Mouse (Mus musculus): ENCODE data around the gene Prkcg. TPM values are rescaled to one million over a fixed set of nuclear protein-coding genes. Genes with fewer than 3 reads are reported as not detected.
"Not testable (repeated sequence)": the region's sequence is repeated elsewhere in the genome, so short reads cannot be mapped to it uniquely, and the experiment has no call there.

Prkcg gene
- polyA plus RNA-seq, 1 experiment from 2014 or later: 0.33 TPM

- 61% methylated on average over 8 of the region's 8 CpGs for WGBS
- Histone ChIP-seq H3K4me2 (ENCODE audit: low read depth, low read length) (no peak overlapping the region), H3K9me3 (replicated peaks; ENCODE audit: control insufficient read depth, low read length) (no peaks in the 10 kb centered on the region), H3K27ac (ENCODE audit: low read length) (no peak overlapping the region), H3K4me3 (ENCODE audit: low read length) (no peak overlapping the region), H3K4me1 (ENCODE audit: control insufficient read depth, insufficient read depth, low read length) (peaks cover 3% of the 10 kb centered on the region; the same call in 1 of the 2 replicates), H3K27me3 (ENCODE audit: control insufficient read depth, insufficient read depth, low read length) (no peaks in the 10 kb centered on the region), H3K36me3 (ENCODE audit: control insufficient read depth, insufficient read depth) (no peaks in the 10 kb centered on the region), H3K9ac (ENCODE audit: low read length) (no peak overlapping the region)
- ATAC-seq (replicated peaks; ENCODE audit: extremely low read depth, insufficient read depth, low FRiP score): no peak
Measured at GRCm38 (mm10) chr7:3267888-3268287, 21.1 kb upstream of the Prkcg start.

- ATAC-seq (replicated peaks; ENCODE audit: extremely low read depth, insufficient read depth, low FRiP score): no peak
- Histone ChIP-seq H3K36me3 (ENCODE audit: control insufficient read depth, insufficient read depth) (no peaks in the 10 kb centered on the region), H3K27ac (ENCODE audit: low read length) (no peak overlapping the region), H3K4me1 (ENCODE audit: control insufficient read depth, insufficient read depth, low read length) (peaks cover 3% of the 10 kb centered on the region; the same call in 1 of the 2 replicates), H3K9me3 (replicated peaks; ENCODE audit: control insufficient read depth, low read length) (no peaks in the 10 kb centered on the region), H3K4me3 (ENCODE audit: low read length) (no peak overlapping the region), H3K4me2 (ENCODE audit: low read depth, low read length) (no peak overlapping the region), H3K9ac (ENCODE audit: low read length) (no peak overlapping the region), H3K27me3 (ENCODE audit: control insufficient read depth, insufficient read depth, low read length) (no peaks in the 10 kb centered on the region)
- WGBS: 40% methylated on average over 3 of the region's 3 CpGs
Measured at GRCm38 (mm10) chr7:3268291-3268690, 20.7 kb upstream of the Prkcg start.

- Histone ChIP-seq H3K4me3 (ENCODE audit: low read length) (no peak overlapping the region), H3K36me3 (ENCODE audit: control insufficient read depth, insufficient read depth) (no peaks in the 10 kb centered on the region), H3K4me2 (ENCODE audit: low read depth, low read length) (no peak overlapping the region), H3K27ac (ENCODE audit: low read length) (no peak overlapping the region), H3K4me1 (ENCODE audit: control insufficient read depth, insufficient read depth, low read length) (peaks cover 3% of the 10 kb centered on the region; the same call in 1 of the 2 replicates), H3K9ac (ENCODE audit: low read length) (no peak overlapping the region), H3K9me3 (replicated peaks; ENCODE audit: control insufficient read depth, low read length) (no peaks in the 10 kb centered on the region), H3K27me3 (ENCODE audit: control insufficient read depth, insufficient read depth, low read length) (no peaks in the 10 kb centered on the region)
- 80% methylated on average over 9 of the region's 9 CpGs for WGBS
- ATAC-seq (replicated peaks; ENCODE audit: extremely low read depth, insufficient read depth, low FRiP score): no peak; the same call in 1 of the 2 replicates
Measured at GRCm38 (mm10) chr7:3272206-3272605, 16.8 kb upstream of the Prkcg start.

- no peaks in the 10 kb centered on the region for H3K36me3 ChIP-seq (ENCODE audit: control insufficient read depth, insufficient read depth)
- no peak overlapping the region for H3K4me3 ChIP-seq (ENCODE audit: low read length)
- ATAC-seq (replicated peaks; ENCODE audit: extremely low read depth, insufficient read depth, low FRiP score): peak; percentile 73
- H3K27me3 ChIP-seq (ENCODE audit: control insufficient read depth, insufficient read depth, low read length): no peaks in the 10 kb centered on the region
- H3K4me1 ChIP-seq (ENCODE audit: control insufficient read depth, insufficient read depth, low read length): peaks cover 8% of the 10 kb centered on the region
- no peaks in the 10 kb centered on the region for H3K9me3 ChIP-seq (replicated peaks; ENCODE audit: control insufficient read depth, low read length)
- H3K27ac ChIP-seq (ENCODE audit: low read length): peak overlapping the region; percentile 85
- H3K4me2 ChIP-seq (ENCODE audit: low read depth, low read length): no peak overlapping the region
- 43% methylated on average over 6 of the region's 6 CpGs for WGBS
- no peak overlapping the region for H3K9ac ChIP-seq (ENCODE audit: low read length)
Measured at GRCm38 (mm10) chr7:3275455-3276170, 13.4 kb upstream of the Prkcg start.

- H3K4me1 ChIP-seq (ENCODE audit: control insufficient read depth, insufficient read depth, low read length): peaks cover 10% of the 10 kb centered on the region
- not testable (repeated sequence) for H3K9ac ChIP-seq (ENCODE audit: low read length); H3K27ac ChIP-seq (ENCODE audit: low read length); H3K4me3 ChIP-seq (ENCODE audit: low read length); H3K36me3 ChIP-seq (ENCODE audit: control insufficient read depth, insufficient read depth); ATAC-seq (replicated peaks; ENCODE audit: extremely low read depth, insufficient read depth, low FRiP score); H3K9me3 ChIP-seq (replicated peaks; ENCODE audit: control insufficient read depth, low read length); H3K4me2 ChIP-seq (ENCODE audit: low read depth, low read length); H3K27me3 ChIP-seq (ENCODE audit: control insufficient read depth, insufficient read depth, low read length)
- WGBS: 66% methylated on average over 4 of the region's 4 CpGs
Measured at GRCm38 (mm10) chr7:3276781-3277180, 12.2 kb upstream of the Prkcg start.

GRCm38 (mm10) chr7:3280080-3280653 is 8.8 kb upstream of the Prkcg start:
- H3K27me3 ChIP-seq (ENCODE audit: control insufficient read depth, insufficient read depth, low read length): no peaks in the 10 kb centered on the region
- ATAC-seq (replicated peaks; ENCODE audit: extremely low read depth, insufficient read depth, low FRiP score): no peak
- H3K4me2 ChIP-seq (ENCODE audit: low read depth, low read length): no peak overlapping the region
- WGBS: 69% methylated on average over 5 of the region's 5 CpGs
- peaks cover 10% of the 10 kb centered on the region for H3K4me1 ChIP-seq (ENCODE audit: control insufficient read depth, insufficient read depth, low read length)
- no peaks in the 10 kb centered on the region for H3K36me3 ChIP-seq (ENCODE audit: control insufficient read depth, insufficient read depth)
- no peak overlapping the region for H3K9ac ChIP-seq (ENCODE audit: low read length)
- H3K4me3 ChIP-seq (ENCODE audit: low read length): no peak overlapping the region
- peak overlapping the region; percentile 68 for H3K27ac ChIP-seq (ENCODE audit: low read length)
- H3K9me3 ChIP-seq (replicated peaks; ENCODE audit: control insufficient read depth, low read length): no peaks in the 10 kb centered on the region

GRCm38 (mm10) chr7:3280654-3281153 is 8.3 kb upstream of the Prkcg start:
- Histone ChIP-seq H3K4me1 (ENCODE audit: control insufficient read depth, insufficient read depth, low read length) (peaks cover 10% of the 10 kb centered on the region), H3K9ac (ENCODE audit: low read length) (no peak overlapping the region), H3K9me3 (replicated peaks; ENCODE audit: control insufficient read depth, low read length) (no peaks in the 10 kb centered on the region), H3K27ac (ENCODE audit: low read length) (peak overlapping the region; percentile 68), H3K27me3 (ENCODE audit: control insufficient read depth, insufficient read depth, low read length) (no peaks in the 10 kb centered on the region), H3K4me2 (ENCODE audit: low read depth, low read length) (no peak overlapping the region), H3K4me3 (ENCODE audit: low read length) (no peak overlapping the region), H3K36me3 (ENCODE audit: control insufficient read depth, insufficient read depth) (no peaks in the 10 kb centered on the region)
- ATAC-seq (replicated peaks; ENCODE audit: extremely low read depth, insufficient read depth, low FRiP score): peak; percentile 58; the same call in 1 of the 2 replicates
- WGBS: 14% methylated on average over 8 of the region's 8 CpGs

- Histone ChIP-seq H3K27ac (ENCODE audit: low read length) (no peak overlapping the region), H3K4me3 (ENCODE audit: low read length) (no peak overlapping the region), H3K4me1 (ENCODE audit: control insufficient read depth, insufficient read depth, low read length) (peaks cover 10% of the 10 kb centered on the region), H3K9ac (ENCODE audit: low read length) (no peak overlapping the region), H3K9me3 (replicated peaks; ENCODE audit: control insufficient read depth, low read length) (no peaks in the 10 kb centered on the region), H3K36me3 (ENCODE audit: control insufficient read depth, insufficient read depth) (no peaks in the 10 kb centered on the region), H3K4me2 (ENCODE audit: low read depth, low read length) (no peak overlapping the region), H3K27me3 (ENCODE audit: control insufficient read depth, insufficient read depth, low read length) (no peaks in the 10 kb centered on the region)
- no peak for ATAC-seq (replicated peaks; ENCODE audit: extremely low read depth, insufficient read depth, low FRiP score)
- WGBS: 80% methylated on average over 6 of the region's 6 CpGs
Measured at GRCm38 (mm10) chr7:3281741-3282140, 7.2 kb upstream of the Prkcg start.
